Mouse (Mus musculus): ENCODE measurements at regions not wholly inside any gene's neighbourhood (a gene's known extent, or its start where the extent isn't known, plus 50 kb on each side); places are given as distances from the start of the nearest gene placed in this dataset.

- Histone ChIP-seq H3K4me3 (no peak overlapping the region), H3K27me3 (ENCODE audit: insufficient read depth, poor library complexity, severe bottlenecking) (no peaks in the 10 kb centered on the region), H3K9me3 (no peaks in the 10 kb centered on the region), H3K27ac (no peak overlapping the region), H3K4me1 (peaks cover 5% of the 10 kb centered on the region; the same call in 1 of the 2 replicates), H3K36me3 (no peaks in the 10 kb centered on the region)
- no peak for DNase-seq (ENCODE audit: low spot score)
- WGBS: 74% methylated on average over 5 of the region's 5 CpGs
Measured at GRCm38 (mm10) chr7:36901537-36901936, 203.6 kb downstream of the Tshz3 start.

GRCm38 (mm10) chr7:36913304-36913703 lies 215.4 kb downstream of the Tshz3 start:
- Histone ChIP-seq H3K27ac (no peak overlapping the region), H3K9me3 (no peaks in the 10 kb centered on the region), H3K36me3 (no peaks in the 10 kb centered on the region), H3K4me1 (no peaks in the 10 kb centered on the region), H3K27me3 (ENCODE audit: insufficient read depth, poor library complexity, severe bottlenecking) (no peaks in the 10 kb centered on the region), H3K4me3 (no peak overlapping the region)
- no peak for DNase-seq (ENCODE audit: low spot score)
- WGBS: 76% methylated on average over 3 of the region's 3 CpGs

- no peak for DNase-seq (ENCODE audit: low spot score)
- no peaks in the 10 kb centered on the region for H3K4me1 ChIP-seq
- no peaks in the 10 kb centered on the region for H3K9me3 ChIP-seq
- H3K36me3 ChIP-seq: no peaks in the 10 kb centered on the region
- no peaks in the 10 kb centered on the region for H3K27me3 ChIP-seq (ENCODE audit: insufficient read depth, poor library complexity, severe bottlenecking)
- H3K4me3 ChIP-seq: no peak overlapping the region
- 72% methylated on average over 9 of the region's 9 CpGs for WGBS
- H3K27ac ChIP-seq: no peak overlapping the region
Measured at GRCm38 (mm10) chr7:36914261-36914660, 216.3 kb downstream of the Tshz3 start.

- Histone ChIP-seq H3K27me3 (ENCODE audit: insufficient read depth, poor library complexity, severe bottlenecking) (no peaks in the 10 kb centered on the region), H3K27ac (no peak overlapping the region), H3K4me3 (no peak overlapping the region), H3K9me3 (no peaks in the 10 kb centered on the region), H3K4me1 (no peaks in the 10 kb centered on the region), H3K36me3 (no peaks in the 10 kb centered on the region)
- WGBS: 71% methylated on average over 5 of the region's 5 CpGs
- no peak for DNase-seq (ENCODE audit: low spot score)
Measured at GRCm38 (mm10) chr7:36915171-36915570, 217.3 kb downstream of the Tshz3 start.

GRCm38 (mm10) chr7:36917011-36917410 lies 219.1 kb downstream of the Tshz3 start:
- WGBS: 77% methylated on average over 9 of the region's 9 CpGs
- DNase-seq (ENCODE audit: low spot score): no peak
- no peak overlapping the region for H3K4me3 ChIP-seq
- no peaks in the 10 kb centered on the region for H3K9me3 ChIP-seq
- no peaks in the 10 kb centered on the region for H3K36me3 ChIP-seq
- no peak overlapping the region for H3K27ac ChIP-seq
- no peaks in the 10 kb centered on the region; the same call in 1 of the 2 replicates for H3K4me1 ChIP-seq
- H3K27me3 ChIP-seq (ENCODE audit: insufficient read depth, poor library complexity, severe bottlenecking): no peaks in the 10 kb centered on the region

- Histone ChIP-seq H3K36me3 (no peaks in the 10 kb centered on the region), H3K27me3 (ENCODE audit: insufficient read depth, poor library complexity, severe bottlenecking) (no peaks in the 10 kb centered on the region), H3K27ac (no peak overlapping the region), H3K4me1 (no peaks in the 10 kb centered on the region; the same call in 1 of the 2 replicates), H3K9me3 (no peaks in the 10 kb centered on the region), H3K4me3 (no peak overlapping the region)
- DNase-seq (ENCODE audit: low spot score): no peak
- 76% methylated on average over 4 of the region's 4 CpGs for WGBS
Measured at GRCm38 (mm10) chr7:36919413-36919812, 221.5 kb downstream of the Tshz3 start.

- DNase-seq (ENCODE audit: low spot score): no peak
- H3K4me3 ChIP-seq: no peak overlapping the region
Measured at GRCm38 (mm10) chr7:36921003-36921402, 223.1 kb downstream of the Tshz3 start.

GRCm38 (mm10) chr7:36933490-36933889 lies 235.6 kb downstream of the Tshz3 start:
- no peak for DNase-seq (ENCODE audit: low spot score)
- H3K36me3 ChIP-seq: no peaks in the 10 kb centered on the region
- H3K4me3 ChIP-seq: no peak overlapping the region
- no peaks in the 10 kb centered on the region for H3K27me3 ChIP-seq (ENCODE audit: insufficient read depth, poor library complexity, severe bottlenecking)
- peaks cover 5% of the 10 kb centered on the region; the same call in 1 of the 2 replicates for H3K4me1 ChIP-seq
- H3K27ac ChIP-seq: no peak overlapping the region
- no peaks in the 10 kb centered on the region for H3K9me3 ChIP-seq
- 81% methylated on average over 3 of the region's 4 CpGs for WGBS

More at GRCm38 (mm10) chr7:36921003-36921402, 223.1 kb downstream of the Tshz3 start:
- Histone ChIP-seq H3K9me3 (no peaks in the 10 kb centered on the region), H3K36me3 (no peaks in the 10 kb centered on the region), H3K4me1 (no peaks in the 10 kb centered on the region; the same call in 1 of the 2 replicates), H3K27me3 (ENCODE audit: insufficient read depth, poor library complexity, severe bottlenecking) (no peaks in the 10 kb centered on the region), H3K27ac (no peak overlapping the region)
- WGBS: 64% methylated on average over 14 of the region's 14 CpGs

- Histone ChIP-seq H3K9me3 (no peaks in the 10 kb centered on the region), H3K36me3 (no peaks in the 10 kb centered on the region), H3K4me1 (no peaks in the 10 kb centered on the region), H3K27ac (no peak overlapping the region), H3K27me3 (ENCODE audit: insufficient read depth, poor library complexity, severe bottlenecking) (no peaks in the 10 kb centered on the region), H3K4me3 (no peak overlapping the region)
- DNase-seq (ENCODE audit: low spot score): no peak
- 74% methylated on average over 21 of the region's 21 CpGs for WGBS
Measured at GRCm38 (mm10) chr7:36934792-36935555, 237.1 kb downstream of the Tshz3 start.

GRCm38 (mm10) chr7:36940611-36941010 lies 242.7 kb downstream of the Tshz3 start:
- 92% methylated on average over 10 of the region's 10 CpGs for WGBS
- Histone ChIP-seq H3K4me1 (peaks cover 6% of the 10 kb centered on the region), H3K4me3 (no peak overlapping the region), H3K27ac (no peak overlapping the region), H3K27me3 (ENCODE audit: insufficient read depth, poor library complexity, severe bottlenecking) (no peaks in the 10 kb centered on the region), H3K36me3 (no peaks in the 10 kb centered on the region), H3K9me3 (no peaks in the 10 kb centered on the region)
- DNase-seq (ENCODE audit: low spot score): no peak

- WGBS: 50% methylated on average over 14 of the region's 14 CpGs
- no peak overlapping the region for H3K4me3 ChIP-seq
- H3K27ac ChIP-seq: peak overlapping the region; percentile 73
- no peaks in the 10 kb centered on the region for H3K9me3 ChIP-seq
- DNase-seq (ENCODE audit: low spot score): no peak
- peaks cover 13% of the 10 kb centered on the region for H3K4me1 ChIP-seq
- H3K27me3 ChIP-seq (ENCODE audit: insufficient read depth, poor library complexity, severe bottlenecking): no peaks in the 10 kb centered on the region
- no peaks in the 10 kb centered on the region for H3K36me3 ChIP-seq
Measured at GRCm38 (mm10) chr7:36945024-36945815, 247.3 kb downstream of the Tshz3 start.

- Histone ChIP-seq H3K27me3 (ENCODE audit: insufficient read depth, poor library complexity, severe bottlenecking) (no peaks in the 10 kb centered on the region), H3K9me3 (no peaks in the 10 kb centered on the region), H3K36me3 (no peaks in the 10 kb centered on the region), H3K4me1 (peaks cover 13% of the 10 kb centered on the region), H3K27ac (no peak overlapping the region), H3K4me3 (no peak overlapping the region)
- DNase-seq (ENCODE audit: low spot score): no peak
- 54% methylated on average over 10 of the region's 10 CpGs for WGBS
Measured at GRCm38 (mm10) chr7:36949511-36949910, 251.6 kb downstream of the Tshz3 start.

GRCm38 (mm10) chr7:36955376-36955775 lies 257.5 kb downstream of the Tshz3 start:
- Histone ChIP-seq H3K27me3 (ENCODE audit: insufficient read depth, poor library complexity, severe bottlenecking) (no peaks in the 10 kb centered on the region), H3K27ac (no peak overlapping the region), H3K36me3 (no peaks in the 10 kb centered on the region), H3K4me3 (no peak overlapping the region), H3K4me1 (peaks cover 6% of the 10 kb centered on the region), H3K9me3 (no peaks in the 10 kb centered on the region)
- WGBS: 56% methylated on average over 3 of the region's 3 CpGs
- no peak for DNase-seq (ENCODE audit: low spot score)

All from heart, embryonic 10.5 days (tissue).